Mouse (Mus musculus) kidney, adult 2 months (tissue): ENCODE measurements around the gene Fry.

Experiments
- CTCF ChIP-seq: fragments of 200-500 bp; conservative IDR thresholded peaks from 2 replicates; pipeline ENCODE4 v1.5.1; 2011; ENCODE audit warnings: low read depth, mild to moderate bottlenecking, control low read depth, low read length, moderate library complexity, mixed read lengths; ENCODE audit not compliant: insufficient read depth, insufficient read length
- POLR2A ChIP-seq: fragments of 200-500 bp; IDR thresholded peaks from one replicate; pipeline ENCODE4 v1.6.1; 2011; ENCODE audit warnings: low read depth, low read length, control low read depth

DNA sequence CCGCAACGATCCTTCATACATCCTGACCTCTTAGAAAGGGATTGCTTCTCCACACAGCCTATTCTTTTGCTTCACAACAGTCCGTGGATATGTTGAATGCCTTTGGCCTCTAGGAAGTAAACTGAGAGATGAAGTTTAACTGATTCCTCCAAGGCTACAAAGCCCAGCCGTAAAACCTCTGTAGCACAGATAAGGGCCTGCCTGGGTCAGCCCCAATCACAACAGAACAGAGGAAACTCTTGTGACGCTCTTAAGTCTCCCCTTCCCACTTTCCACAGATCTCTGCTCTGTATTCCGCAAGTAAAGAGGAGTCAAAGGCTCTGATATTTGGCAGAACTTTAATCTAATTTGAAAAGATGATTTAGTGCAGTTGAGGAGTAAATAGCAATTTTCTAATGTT is 251.8 kb downstream of the Fry start:
- no peak for TF ChIP-seq POLR2A
- TF ChIP-seq CTCF, result no peak
